Mouse (Mus musculus): ENCODE data around the gene Stac3. TPM values are rescaled to one million over a fixed set of nuclear protein-coding genes. Genes with fewer than 3 reads are reported as not detected.

The Stac3 gene
- polyA plus RNA-seq, 1 experiment from 2014 or later, result 2.9 TPM

GRCm38 (mm10) chr10:127516576-127517260 is 15.2 kb downstream of the Stac3 start:
- peak overlapping the region; percentile 36 for H3K4me2 ChIP-seq
- H3K4me3 ChIP-seq (replicated peaks), result no peak overlapping the region
- H3K27ac ChIP-seq (replicated peaks), result no peak overlapping the region; the same call in 1 of the 2 replicates
- H3K4me1 ChIP-seq, result peaks cover 75% of the 10 kb centered on the region
- ATAC-seq (ENCODE audit: low FRiP score), result no peak
- peaks cover 13% of the 10 kb centered on the region for H3K36me3 ChIP-seq
- peak overlapping the region; percentile 15; the same call in 1 of the 2 replicates for H3K9ac ChIP-seq (replicated peaks)
- no peaks in the 10 kb centered on the region for H3K9me3 ChIP-seq (replicated peaks)
- H3K27me3 ChIP-seq (replicated peaks), result peaks cover 32% of the 10 kb centered on the region
- WGBS, result 7% methylated on average over 30 of the region's 30 CpGs

DNA sequence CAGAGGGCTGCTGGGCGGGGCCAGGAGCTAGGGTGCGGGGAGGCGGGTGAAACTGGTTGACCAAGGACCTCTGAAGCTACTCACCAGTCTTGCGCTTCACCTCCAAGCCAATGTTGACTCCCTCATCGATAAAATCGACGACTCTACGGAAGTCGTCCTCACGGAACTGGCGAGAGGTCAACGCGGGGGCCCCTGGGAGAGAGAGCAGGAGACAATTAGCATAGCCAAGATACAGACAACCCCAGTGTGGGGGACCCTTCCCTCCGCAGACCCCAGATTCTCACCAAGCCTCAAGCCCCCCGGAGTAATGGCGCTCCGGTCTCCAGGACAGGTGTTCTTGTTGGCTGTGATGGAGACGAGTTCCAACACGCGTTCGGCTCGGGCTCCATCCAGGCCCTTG is 16.5 kb downstream of the Stac3 start:
- 95% methylated on average over 22 of the region's 22 CpGs for WGBS

DNA sequence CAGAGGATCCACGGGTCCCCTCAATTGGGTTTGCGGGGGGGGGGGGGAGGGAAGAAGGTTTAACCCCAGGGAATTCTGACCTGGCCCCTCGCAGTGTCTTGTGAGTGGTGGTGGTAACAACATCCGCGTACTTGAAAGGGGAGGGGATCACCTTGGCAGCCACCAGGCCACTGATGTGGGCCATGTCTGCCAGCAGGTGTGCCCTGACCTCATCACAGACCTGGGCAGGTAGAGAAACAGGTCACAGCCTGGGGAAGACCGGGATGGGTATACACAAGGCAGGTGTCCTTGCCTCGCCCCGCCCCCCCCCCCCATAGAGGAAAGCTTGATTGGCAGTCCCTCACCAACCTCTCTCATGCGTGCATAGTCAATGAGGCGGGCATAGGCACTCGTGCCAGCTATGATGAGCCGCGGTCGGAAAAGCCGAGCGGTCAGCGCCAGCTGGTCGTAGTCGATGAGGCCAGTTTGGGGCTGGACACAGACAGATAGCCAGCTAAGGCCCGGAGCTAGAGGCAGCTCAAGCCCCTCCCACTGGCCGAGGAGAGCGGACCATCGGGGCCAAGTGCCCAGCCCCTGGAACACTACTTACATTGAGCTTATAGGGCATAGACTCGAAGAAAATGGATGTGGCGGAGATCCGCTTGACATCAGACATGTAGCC is 17.7 kb downstream of the Stac3 start:
- peaks cover 30% of the 10 kb centered on the region for H3K27me3 ChIP-seq (replicated peaks)
- 88% methylated on average over 26 of the region's 26 CpGs for WGBS
- no peak overlapping the region for H3K4me3 ChIP-seq (replicated peaks)
- no peaks in the 10 kb centered on the region for H3K9me3 ChIP-seq (replicated peaks)
- no peak overlapping the region for H3K4me2 ChIP-seq
- peaks cover 13% of the 10 kb centered on the region for H3K36me3 ChIP-seq
- no peak overlapping the region for H3K27ac ChIP-seq (replicated peaks)
- H3K9ac ChIP-seq (replicated peaks), result no peak overlapping the region
- no peak for ATAC-seq (ENCODE audit: low FRiP score)
- H3K4me1 ChIP-seq, result peaks cover 55% of the 10 kb centered on the region

More for the DNA sequence above, 16.5 kb downstream of the Stac3 start:
- ATAC-seq (ENCODE audit: low FRiP score), result no peak
- H3K36me3 ChIP-seq, result peaks cover 13% of the 10 kb centered on the region
- H3K27ac ChIP-seq (replicated peaks), result no peak overlapping the region
- peaks cover 67% of the 10 kb centered on the region for H3K4me1 ChIP-seq
- no peaks in the 10 kb centered on the region for H3K9me3 ChIP-seq (replicated peaks)
- no peak overlapping the region for H3K4me2 ChIP-seq
- no peak overlapping the region for H3K4me3 ChIP-seq (replicated peaks)
- H3K27me3 ChIP-seq (replicated peaks), result peaks cover 32% of the 10 kb centered on the region
- H3K9ac ChIP-seq (replicated peaks), result no peak overlapping the region

GRCm38 (mm10) chr10:127519903-127520713 is 18.6 kb downstream of the Stac3 start:
- H3K4me1 ChIP-seq, result peaks cover 56% of the 10 kb centered on the region
- peaks cover 24% of the 10 kb centered on the region for H3K27me3 ChIP-seq (replicated peaks)
- no peak overlapping the region for H3K27ac ChIP-seq (replicated peaks)
- no peaks in the 10 kb centered on the region for H3K9me3 ChIP-seq (replicated peaks)
- H3K9ac ChIP-seq (replicated peaks), result no peak overlapping the region
- peaks cover 13% of the 10 kb centered on the region for H3K36me3 ChIP-seq
- no peak for ATAC-seq (ENCODE audit: low FRiP score)
- no peak overlapping the region for H3K4me2 ChIP-seq
- WGBS, result 95% methylated on average over 37 of the region's 37 CpGs
- H3K4me3 ChIP-seq (replicated peaks), result no peak overlapping the region

DNA sequence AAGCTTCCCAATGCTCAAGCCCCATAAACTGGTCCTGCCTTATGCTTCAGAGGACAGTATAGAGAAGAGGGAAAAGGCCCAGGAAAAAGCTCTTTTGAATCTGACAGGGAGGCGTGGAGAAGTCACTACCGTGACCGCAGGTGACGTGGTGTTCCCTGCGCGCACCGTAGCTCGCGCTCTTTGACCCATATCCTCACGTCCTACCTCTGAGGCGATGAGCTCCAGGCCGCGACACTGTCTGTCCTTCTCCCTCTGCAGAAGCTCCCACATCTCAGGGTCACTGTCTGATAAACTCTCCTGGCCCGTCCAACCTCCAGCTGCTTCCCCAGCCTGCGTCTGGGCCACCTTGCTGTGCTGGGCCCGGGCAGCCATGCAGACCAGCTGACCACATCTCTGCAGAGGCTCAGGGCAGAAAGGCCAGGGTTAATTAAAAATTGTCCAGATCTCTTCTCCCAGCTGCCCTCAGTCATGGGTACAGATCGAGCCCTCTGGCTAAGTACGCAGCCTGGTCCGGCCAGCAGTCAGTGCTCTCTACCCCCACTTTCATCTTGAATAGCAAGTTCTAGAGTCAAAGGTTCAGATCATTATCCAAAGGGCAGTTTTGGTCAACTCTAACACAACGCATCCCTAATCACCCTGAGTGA is 19.4 kb downstream of the Stac3 start:
- ATAC-seq (ENCODE audit: low FRiP score), result no peak
- no peak overlapping the region for H3K4me3 ChIP-seq (replicated peaks)
- H3K27ac ChIP-seq (replicated peaks), result no peak overlapping the region
- peak overlapping the region; percentile 92 for H3K4me2 ChIP-seq
- peaks cover 13% of the 10 kb centered on the region for H3K36me3 ChIP-seq
- peaks cover 56% of the 10 kb centered on the region for H3K4me1 ChIP-seq
- peaks cover 21% of the 10 kb centered on the region for H3K27me3 ChIP-seq (replicated peaks)
- no peaks in the 10 kb centered on the region for H3K9me3 ChIP-seq (replicated peaks)
- 84% methylated on average over 20 of the region's 20 CpGs for WGBS
- peak overlapping the region; percentile 54 for H3K9ac ChIP-seq (replicated peaks)

DNA sequence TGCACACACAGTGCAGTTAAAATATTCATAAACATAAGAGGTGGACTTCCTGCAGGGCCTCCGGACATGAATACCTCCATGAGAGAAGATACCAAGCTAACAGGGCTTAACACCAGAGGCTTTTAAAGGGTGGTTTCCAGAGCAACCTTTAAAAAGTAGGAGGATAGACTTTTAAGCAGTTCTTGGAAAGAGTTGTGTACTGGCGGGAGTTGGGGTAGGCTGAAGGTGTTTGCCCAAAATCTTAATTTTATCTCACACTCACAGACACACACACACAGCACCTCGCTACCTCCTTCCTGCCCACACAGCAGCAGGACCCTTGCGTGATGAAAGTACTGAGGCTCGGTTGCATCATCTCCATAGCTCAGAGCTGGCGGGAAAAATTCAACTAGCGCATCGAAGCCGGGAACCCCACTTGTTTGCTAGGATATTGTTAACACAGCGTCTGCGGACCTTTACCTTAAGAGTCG is 20.2 kb downstream of the Stac3 start:
- WGBS, result 13% methylated on average over 12 of the region's 12 CpGs
- peak overlapping the region; percentile 92 for H3K4me2 ChIP-seq
- peaks cover 15% of the 10 kb centered on the region for H3K27me3 ChIP-seq (replicated peaks)
- H3K36me3 ChIP-seq, result peaks cover 13% of the 10 kb centered on the region
- no peaks in the 10 kb centered on the region for H3K9me3 ChIP-seq (replicated peaks)
- H3K4me3 ChIP-seq (replicated peaks), result peak overlapping the region; percentile 61
- H3K9ac ChIP-seq (replicated peaks), result peak overlapping the region; percentile 54
- H3K27ac ChIP-seq (replicated peaks), result peak overlapping the region; percentile 54
- ATAC-seq (ENCODE audit: low FRiP score), result no peak
- H3K4me1 ChIP-seq, result peaks cover 56% of the 10 kb centered on the region

DNA sequence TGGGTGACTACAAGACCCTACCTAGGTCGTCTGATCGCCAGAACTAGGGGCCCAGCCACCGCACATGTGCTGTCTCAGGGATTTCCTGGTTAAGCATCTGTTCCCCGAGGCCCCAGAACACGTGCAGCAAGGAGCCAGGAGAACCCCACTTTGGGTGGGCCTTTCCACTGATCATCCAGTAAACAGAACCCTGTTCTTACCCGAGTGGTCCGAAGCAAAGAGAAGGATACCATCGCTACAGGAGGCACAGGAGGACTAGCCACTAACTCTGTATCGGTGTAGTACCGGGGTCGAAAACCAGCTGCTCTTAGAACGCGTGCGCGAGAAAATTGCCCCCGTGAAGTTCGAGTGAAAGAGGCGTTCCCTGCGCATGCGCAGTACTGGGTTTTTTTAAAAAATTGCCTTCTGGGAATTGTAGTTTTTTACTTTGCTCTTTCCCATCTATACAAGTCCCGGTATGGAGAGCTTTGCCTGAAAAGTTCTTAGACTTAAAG is 20.6 kb downstream of the Stac3 start, which contains the start of gene Shmt2:
Gene Shmt2 (minus strand): TSS at position 357 of the 494 bp plus-strand sequence.
- peaks cover 56% of the 10 kb centered on the region for H3K4me1 ChIP-seq
- no peaks in the 10 kb centered on the region for H3K9me3 ChIP-seq (replicated peaks)
- H3K9ac ChIP-seq (replicated peaks), result peak within 1 kb of the TSS; percentile 54
- WGBS, result under 1% methylated on average over 21 of the region's 21 CpGs
- peak; percentile 58 for ATAC-seq (ENCODE audit: low FRiP score)
- H3K27ac ChIP-seq (replicated peaks), result peak within 1 kb of the TSS; percentile 54
- H3K36me3 ChIP-seq, result peaks cover 13% of the 10 kb centered on the region
- peak within 1 kb of the TSS; percentile 92 for H3K4me2 ChIP-seq
- peaks cover 15% of the 10 kb centered on the region for H3K27me3 ChIP-seq (replicated peaks)
- peak within 1 kb of the TSS; percentile 61 for H3K4me3 ChIP-seq (replicated peaks)

DNA sequence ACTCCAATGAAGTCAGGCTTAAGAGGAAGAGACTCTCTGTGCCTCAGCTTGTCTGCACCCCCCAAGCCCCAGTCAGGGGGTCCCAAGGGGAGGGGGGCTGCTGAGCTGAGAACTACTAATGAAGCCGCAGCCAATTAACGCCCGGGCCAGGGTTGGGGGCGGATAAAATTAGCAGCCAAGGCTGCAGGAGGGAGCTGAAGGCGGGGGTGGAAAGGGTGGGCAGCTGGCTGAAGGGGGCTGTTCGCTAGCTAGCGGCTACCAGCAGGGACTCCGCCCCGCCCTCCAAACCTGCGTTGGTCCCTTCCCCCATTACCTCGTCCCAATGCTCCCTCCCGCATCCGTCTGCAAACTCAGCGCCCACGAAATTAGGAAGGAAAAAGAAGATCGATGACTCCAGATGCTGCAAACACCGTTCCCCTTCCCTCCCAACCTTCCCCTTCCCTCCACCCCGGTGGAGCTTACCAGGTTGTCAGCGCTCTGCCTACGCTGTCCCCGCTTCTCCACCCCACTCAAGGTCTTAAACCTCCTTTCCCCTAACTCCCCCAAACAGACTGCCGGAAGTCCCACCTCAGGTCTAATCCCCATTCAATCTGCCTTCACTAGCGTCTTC is 23.3 kb downstream of the Stac3 start:
- Histone ChIP-seq H3K4me2 (peak overlapping the region; percentile 21), H3K27me3 (replicated peaks) (peaks cover 5% of the 10 kb centered on the region; the same call in 1 of the 2 replicates), H3K27ac (replicated peaks) (peak overlapping the region; percentile 9; the same call in 1 of the 2 replicates), H3K4me1 (peaks cover 76% of the 10 kb centered on the region), H3K36me3 (peaks cover 3% of the 10 kb centered on the region; the same call in 1 of the 2 replicates), H3K4me3 (replicated peaks) (no peak overlapping the region), H3K9me3 (replicated peaks) (no peaks in the 10 kb centered on the region), H3K9ac (replicated peaks) (no peak overlapping the region)
- WGBS, result 2% methylated on average over 23 of the region's 23 CpGs
- ATAC-seq (ENCODE audit: low FRiP score), result no peak

GRCm38 (mm10) chr10:127526048-127526447 is 24.6 kb downstream of the Stac3 start:
- Histone ChIP-seq H3K9me3 (replicated peaks) (no peaks in the 10 kb centered on the region), H3K4me3 (replicated peaks) (peak overlapping the region; percentile 17; the same call in 1 of the 2 replicates), H3K27me3 (replicated peaks) (peaks cover 5% of the 10 kb centered on the region; the same call in 1 of the 2 replicates), H3K4me2 (peak overlapping the region; percentile 94), H3K27ac (replicated peaks) (no peak overlapping the region; the same call in 1 of the 2 replicates), H3K9ac (replicated peaks) (0 out of 2 replicates have a peak overlapping the region, but pooled peaks have one; percentile 18), H3K36me3 (no peaks in the 10 kb centered on the region), H3K4me1 (peaks cover 80% of the 10 kb centered on the region)
- ATAC-seq (ENCODE audit: low FRiP score), result no peak
- WGBS, result 3% methylated on average over 26 of the region's 26 CpGs

- Histone ChIP-seq H3K9ac (replicated peaks) (0 out of 2 replicates have a peak overlapping the region, but pooled peaks have one; percentile 18), H3K4me2 (peak overlapping the region; percentile 94), H3K9me3 (replicated peaks) (no peaks in the 10 kb centered on the region), H3K4me3 (replicated peaks) (peak overlapping the region; percentile 17; the same call in 1 of the 2 replicates), H3K4me1 (peaks cover 80% of the 10 kb centered on the region), H3K27me3 (replicated peaks) (peaks cover 5% of the 10 kb centered on the region; the same call in 1 of the 2 replicates), H3K27ac (replicated peaks) (peak overlapping the region; percentile 70; the same call in 1 of the 2 replicates), H3K36me3 (no peaks in the 10 kb centered on the region)
- no peak for ATAC-seq (ENCODE audit: low FRiP score)
- 2% methylated on average over 26 of the region's 26 CpGs for WGBS
Measured at GRCm38 (mm10) chr10:127526681-127527080, 25.2 kb downstream of the Stac3 start.
